Mouse (Mus musculus): ENCODE data around the gene Tigit. TPM values are rescaled to one million over a fixed set of nuclear protein-coding genes. Genes with fewer than 3 reads are reported as not detected.

Tigit gene
- polyA plus RNA-seq (2012; rRNA removed) (not detected in 2 replicates), polyA plus RNA-seq (2014; fragmentation: Nextera tagmentation; extraction: Ambion mirVana) (not detected in 2 replicates)

DNA sequence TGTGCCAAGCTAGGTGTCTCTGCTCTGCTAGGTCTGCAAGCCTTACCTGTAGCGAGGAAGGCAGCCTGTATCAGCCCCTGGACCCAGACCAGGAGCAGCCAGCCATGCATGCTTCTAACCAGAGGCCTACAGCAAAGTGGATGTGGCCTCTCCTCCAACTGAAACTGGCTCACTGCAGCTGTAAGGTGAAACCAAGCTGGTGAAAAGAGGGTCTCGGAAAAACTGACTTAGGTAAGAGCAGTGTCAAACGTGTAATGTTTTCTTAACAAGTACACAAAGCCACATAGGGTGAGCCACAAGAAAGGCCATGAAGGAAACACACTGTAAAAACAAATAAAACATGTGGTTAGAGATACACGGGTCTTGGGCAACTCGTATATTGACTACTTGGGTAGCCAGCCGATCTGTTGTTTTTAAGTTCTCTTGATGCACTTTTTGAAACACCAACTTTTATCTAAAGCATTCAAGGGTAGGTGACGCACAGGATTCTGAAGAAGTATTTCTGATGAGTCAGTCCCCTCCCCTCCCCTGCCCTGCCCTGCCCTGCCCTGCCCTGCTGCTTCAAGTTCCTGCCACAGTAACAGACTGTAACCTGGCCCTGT, at the start of gene Tigit:
Gene Tigit, minus strand, starts transcription at position 169 of the 602 bp plus-strand sequence.
- ATAC-seq (ENCODE audit: insufficient read depth) (no peak), DNase-seq (ENCODE audit: low read depth in 3 of 3, low spot score in 3 of 3) (no peak)
- no peak within 1 kb of the TSS for H3K9ac ChIP-seq (replicated peaks)
- H3K4me3 ChIP-seq (ENCODE audit: insufficient read depth in 1 of 2, low read depth in 2 of 2, low read length in 2 of 2), result no peak within 1 kb of the TSS
- no peak within 1 kb of the TSS for H3K27ac ChIP-seq
- no peaks in the 10 kb centered on the region for H3K9me3 ChIP-seq (ENCODE audit: control insufficient read depth, low read length)
- H3K4me1 ChIP-seq (replicated peaks; ENCODE audit: control insufficient read depth in 2 of 2, insufficient read depth in 2 of 2, low read length in 1 of 2), result no peaks in the 10 kb centered on the region
- H3K27me3 ChIP-seq (ENCODE audit: control insufficient read depth, insufficient read depth, low read length), result no peaks in the 10 kb centered on the region
- no peak within 1 kb of the TSS for H3K4me2 ChIP-seq (ENCODE audit: low read depth)
- 48% methylated on average over 7 of the region's 7 CpGs for WGBS (ENCODE audit: insufficient replicate concordance)
- TF ChIP-seq CTCF (IDR thresholded peaks at IDR 0.05; ENCODE audit: low read depth) (no peak), EP300 (IDR thresholded peaks at IDR 0.05; ENCODE audit: low read depth) (no peak)
- H3K36me3 ChIP-seq (replicated peaks; ENCODE audit: control insufficient read depth, insufficient read depth, low read depth), result no peaks in the 10 kb centered on the region

DNA sequence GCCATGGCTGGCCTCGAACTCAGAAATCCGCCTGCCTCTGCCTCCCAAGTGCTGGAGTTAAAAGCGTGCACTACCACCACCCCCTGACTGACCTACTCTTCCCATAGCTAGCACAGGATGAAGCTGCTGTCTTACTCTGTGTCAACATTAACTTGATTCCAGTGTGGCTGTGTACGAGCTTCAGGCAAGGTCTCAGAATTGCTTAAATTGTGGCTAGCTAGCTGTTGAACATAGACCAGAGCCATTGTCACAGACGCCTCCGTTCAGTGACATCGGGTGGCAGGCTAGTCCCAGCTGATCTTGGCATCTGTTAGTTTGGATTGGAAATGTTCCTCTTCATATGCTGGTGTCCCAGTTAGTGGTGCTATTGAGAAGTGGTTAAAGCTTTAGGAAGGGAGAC, 47.4 kb upstream of the Tigit start:
- no peak for ATAC-seq (ENCODE audit: insufficient read depth)
- 74% methylated on average over 7 of the region's 7 CpGs for WGBS (ENCODE audit: insufficient replicate concordance)

GRCm38 (mm10) chr16:43710651-43711050, 46.7 kb upstream of the Tigit start:
- no peak overlapping the region for H3K9ac ChIP-seq (replicated peaks)
- no peaks in the 10 kb centered on the region for H3K4me1 ChIP-seq (replicated peaks; ENCODE audit: control insufficient read depth in 2 of 2, insufficient read depth in 2 of 2, low read length in 1 of 2)
- DNase-seq (ENCODE audit: low read depth in 3 of 3, low spot score in 3 of 3), result no peak
- ATAC-seq (ENCODE audit: insufficient read depth), result no peak
- H3K9me3 ChIP-seq (ENCODE audit: control insufficient read depth, low read length), result no peaks in the 10 kb centered on the region
- no peaks in the 10 kb centered on the region for H3K36me3 ChIP-seq (replicated peaks; ENCODE audit: control insufficient read depth, insufficient read depth, low read depth)
- H3K27me3 ChIP-seq (ENCODE audit: control insufficient read depth, insufficient read depth, low read length), result no peaks in the 10 kb centered on the region
- TF ChIP-seq CTCF (IDR thresholded peaks at IDR 0.05; ENCODE audit: low read depth) (no peak), EP300 (IDR thresholded peaks at IDR 0.05; ENCODE audit: low read depth) (no peak)
- 63% methylated on average over 11 of the region's 11 CpGs for WGBS (ENCODE audit: insufficient replicate concordance)
- H3K4me2 ChIP-seq (ENCODE audit: low read depth), result no peak overlapping the region
- no peak overlapping the region for H3K4me3 ChIP-seq (ENCODE audit: insufficient read depth in 1 of 2, low read depth in 2 of 2, low read length in 2 of 2)
- H3K27ac ChIP-seq, result no peak overlapping the region

More for the DNA sequence above, 47.4 kb upstream of the Tigit start:
- no peaks in the 10 kb centered on the region for H3K27me3 ChIP-seq (ENCODE audit: control insufficient read depth, insufficient read depth, low read length)
- no peak for DNase-seq (ENCODE audit: low read depth in 3 of 3, low spot score in 3 of 3)
- H3K9ac ChIP-seq (replicated peaks), result no peak overlapping the region
- no peaks in the 10 kb centered on the region for H3K4me1 ChIP-seq (replicated peaks; ENCODE audit: control insufficient read depth in 2 of 2, insufficient read depth in 2 of 2, low read length in 1 of 2)
- TF ChIP-seq CTCF (IDR thresholded peaks at IDR 0.05; ENCODE audit: low read depth), result no peak
- TF ChIP-seq EP300 (IDR thresholded peaks at IDR 0.05; ENCODE audit: low read depth), result no peak
- no peaks in the 10 kb centered on the region for H3K36me3 ChIP-seq (replicated peaks; ENCODE audit: control insufficient read depth, insufficient read depth, low read depth)
- no peaks in the 10 kb centered on the region for H3K9me3 ChIP-seq (ENCODE audit: control insufficient read depth, low read length)
- H3K27ac ChIP-seq, result no peak overlapping the region
- no peak overlapping the region for H3K4me3 ChIP-seq (ENCODE audit: insufficient read depth in 1 of 2, low read depth in 2 of 2, low read length in 2 of 2)
- no peak overlapping the region for H3K4me2 ChIP-seq (ENCODE audit: low read depth)

DNA sequence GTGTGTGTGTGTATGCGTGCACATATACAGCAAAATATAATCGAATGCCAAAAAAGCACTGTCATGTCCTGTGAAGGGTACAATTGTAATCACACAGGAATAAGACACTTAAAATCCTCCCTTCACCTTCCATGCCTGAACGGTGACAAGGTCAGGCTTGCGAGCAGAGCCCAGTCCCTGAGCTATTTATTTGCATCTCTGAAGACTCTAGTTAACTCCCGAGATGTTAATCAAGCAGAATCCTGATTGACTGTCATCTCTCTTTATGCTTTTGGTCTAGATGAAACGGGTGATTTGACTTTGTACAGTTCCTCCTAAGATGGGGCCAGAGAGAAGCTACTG, 46.2 kb upstream of the Tigit start:
- no peak overlapping the region for H3K4me2 ChIP-seq (ENCODE audit: low read depth)
- TF ChIP-seq EP300 (IDR thresholded peaks at IDR 0.05; ENCODE audit: low read depth), result no peak
- H3K36me3 ChIP-seq (replicated peaks; ENCODE audit: control insufficient read depth, insufficient read depth, low read depth), result no peaks in the 10 kb centered on the region
- 46% methylated on average over 6 of the region's 6 CpGs for WGBS (ENCODE audit: insufficient replicate concordance)
- H3K27ac ChIP-seq, result no peak overlapping the region
- DNase-seq (ENCODE audit: low read depth in 3 of 3, low spot score in 3 of 3) (no peak), ATAC-seq (ENCODE audit: insufficient read depth) (no peak)
- H3K4me1 ChIP-seq (replicated peaks; ENCODE audit: control insufficient read depth in 2 of 2, insufficient read depth in 2 of 2, low read length in 1 of 2), result no peaks in the 10 kb centered on the region
- no peak overlapping the region for H3K9ac ChIP-seq (replicated peaks)
- H3K4me3 ChIP-seq (ENCODE audit: insufficient read depth in 1 of 2, low read depth in 2 of 2, low read length in 2 of 2), result no peak overlapping the region
- no peaks in the 10 kb centered on the region for H3K27me3 ChIP-seq (ENCODE audit: control insufficient read depth, insufficient read depth, low read length)
- no peaks in the 10 kb centered on the region for H3K9me3 ChIP-seq (ENCODE audit: control insufficient read depth, low read length)

DNA sequence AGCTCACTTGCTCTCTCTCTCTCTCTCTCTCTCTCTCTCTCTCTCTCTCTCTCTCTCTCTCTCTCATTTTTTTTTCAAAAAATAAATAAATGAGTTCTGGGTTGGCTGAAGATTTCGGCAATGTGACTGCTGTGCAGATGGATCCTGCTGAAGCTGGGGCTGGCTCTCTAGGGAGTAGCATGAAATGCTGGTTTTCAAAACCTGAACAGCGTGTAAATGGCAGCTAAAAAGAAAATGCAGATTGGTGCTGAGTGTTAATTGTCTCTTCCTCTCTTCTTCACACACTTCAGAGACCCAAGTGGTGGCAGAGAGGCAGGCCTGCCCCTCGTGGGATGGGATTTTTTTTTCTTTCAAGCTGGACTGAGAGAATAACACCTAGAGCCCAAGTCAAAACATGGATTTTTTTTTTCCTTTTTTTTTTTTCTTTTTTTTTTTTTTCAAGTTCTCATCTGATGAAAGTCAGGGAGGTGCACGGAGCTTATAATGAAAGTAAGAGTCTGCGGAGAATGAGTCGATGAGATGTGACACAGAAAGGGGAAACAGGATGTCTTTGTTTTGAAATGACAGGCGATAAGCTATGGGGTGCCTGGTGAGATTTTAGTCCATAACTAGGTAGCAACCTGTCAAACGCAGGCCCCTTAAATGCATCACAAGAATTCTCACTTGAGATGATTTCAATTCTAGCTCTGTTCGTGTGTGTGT, 45.6 kb upstream of the Tigit start:
- WGBS (ENCODE audit: insufficient replicate concordance), result 31% methylated on average over 9 of the region's 9 CpGs
- no peak overlapping the region for H3K27ac ChIP-seq
- no peak for TF ChIP-seq EP300 (IDR thresholded peaks at IDR 0.05; ENCODE audit: low read depth)
- no peak for TF ChIP-seq CTCF (IDR thresholded peaks at IDR 0.05; ENCODE audit: low read depth)
- no peaks in the 10 kb centered on the region for H3K9me3 ChIP-seq (ENCODE audit: control insufficient read depth, low read length)
- ATAC-seq (ENCODE audit: insufficient read depth), result no peak
- H3K36me3 ChIP-seq (replicated peaks; ENCODE audit: control insufficient read depth, insufficient read depth, low read depth), result no peaks in the 10 kb centered on the region
- DNase-seq (ENCODE audit: low read depth in 3 of 3, low spot score in 3 of 3), result no peak
- no peak overlapping the region for H3K4me2 ChIP-seq (ENCODE audit: low read depth)
- H3K9ac ChIP-seq (replicated peaks), result no peak overlapping the region
- no peaks in the 10 kb centered on the region for H3K4me1 ChIP-seq (replicated peaks; ENCODE audit: control insufficient read depth in 2 of 2, insufficient read depth in 2 of 2, low read length in 1 of 2)
- no peak overlapping the region for H3K4me3 ChIP-seq (ENCODE audit: insufficient read depth in 1 of 2, low read depth in 2 of 2, low read length in 2 of 2)
- H3K27me3 ChIP-seq (ENCODE audit: control insufficient read depth, insufficient read depth, low read length), result no peaks in the 10 kb centered on the region

All from liver, embryonic 14.5 days (tissue).